Mouse (Mus musculus) urinary bladder, postnatal 25 days (tissue): ENCODE measurements around the gene Abhd12.
"Not testable (repeated sequence)": the region's sequence is repeated elsewhere in the genome, so short reads cannot be mapped to it uniquely, and the experiment has no call there.

Experiments used
- DNase-seq: peaks from one replicate; pipeline ENCODE4 v3.0.0; 2022; ENCODE audit warnings: low spot score

Abhd12 gene

DNA sequence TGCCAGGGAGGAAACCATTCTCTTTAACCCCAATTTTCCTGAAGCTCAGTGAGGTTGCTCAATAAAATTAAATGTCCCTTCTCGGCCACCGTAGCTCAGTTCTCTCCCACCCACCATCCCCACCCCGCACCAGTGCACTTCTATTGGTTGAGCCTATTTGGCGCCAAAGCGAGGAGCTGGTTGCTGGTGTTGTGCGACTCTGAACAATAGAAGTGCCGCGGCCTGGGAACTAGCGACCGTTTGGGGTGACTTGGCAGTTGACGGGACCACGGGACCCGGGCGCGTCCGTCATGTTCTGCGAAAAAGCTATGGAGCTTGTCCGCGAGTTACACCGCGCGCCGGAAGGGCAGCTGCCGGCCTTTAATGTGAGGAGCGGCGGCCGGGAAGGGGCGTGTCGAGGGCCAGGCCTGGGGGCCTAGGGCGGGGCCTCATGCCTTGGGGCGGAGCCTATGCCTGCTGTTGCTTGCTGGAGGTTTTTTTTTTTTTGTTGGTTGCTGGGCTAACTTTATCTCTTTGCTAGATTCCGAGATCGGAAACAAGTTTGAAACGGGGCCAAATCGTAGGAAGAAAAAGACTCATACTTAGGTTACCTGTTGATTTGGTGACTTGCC lies 5.0 kb upstream of the Abhd12 start:
- peak; percentile 91 for DNase-seq

DNA sequence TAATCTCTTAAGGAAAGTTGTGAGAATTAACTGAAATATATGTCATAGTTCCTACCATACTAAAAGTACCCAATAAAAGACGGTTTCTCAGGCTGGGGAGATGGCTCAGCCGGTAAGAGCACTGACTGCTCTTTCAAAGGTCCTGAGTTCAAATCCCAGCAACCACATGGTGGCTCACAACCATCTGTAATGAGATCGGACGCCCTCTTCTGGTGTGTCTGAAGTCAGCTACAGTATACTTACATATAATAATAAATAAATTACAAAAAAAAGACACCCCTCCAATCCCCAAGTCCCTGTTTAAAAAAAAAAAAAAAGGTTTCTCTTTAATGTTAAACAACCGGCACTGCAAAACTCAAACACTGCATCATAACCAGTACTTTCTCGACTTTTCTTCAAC lies 4.3 kb upstream of the Abhd12 start:
- not testable (repeated sequence) for DNase-seq

DNA sequence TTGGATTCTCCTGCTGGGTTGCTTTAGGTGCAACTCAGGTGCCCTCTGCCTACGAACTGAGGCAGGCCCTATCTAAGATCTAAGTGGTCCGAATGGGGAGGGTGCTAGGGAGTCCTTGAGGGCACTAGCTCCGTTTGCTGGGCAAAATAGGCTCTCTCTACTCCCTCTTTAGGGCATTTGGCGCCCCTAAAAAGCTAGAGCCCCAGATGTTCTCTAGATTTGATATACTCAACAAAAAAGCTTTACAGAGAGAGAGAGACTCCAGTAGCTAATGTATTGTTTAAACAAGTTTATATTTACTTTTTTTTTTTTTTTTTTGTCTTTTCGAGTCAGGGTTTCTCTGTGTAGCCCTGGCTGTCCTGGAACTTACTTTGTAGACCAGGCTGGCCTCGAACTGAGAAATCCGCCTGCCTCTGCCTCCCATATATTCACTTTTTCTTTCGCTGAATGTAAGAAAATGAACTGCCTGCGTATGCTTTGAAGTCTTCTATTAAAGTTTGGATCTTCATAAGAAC lies 452 bp upstream of the Abhd12 start, which contains the start of gene Gins1:
Gene Gins1, plus strand, starts transcription at position 465 of the 515 bp plus-strand sequence.
- no peak for DNase-seq

DNA sequence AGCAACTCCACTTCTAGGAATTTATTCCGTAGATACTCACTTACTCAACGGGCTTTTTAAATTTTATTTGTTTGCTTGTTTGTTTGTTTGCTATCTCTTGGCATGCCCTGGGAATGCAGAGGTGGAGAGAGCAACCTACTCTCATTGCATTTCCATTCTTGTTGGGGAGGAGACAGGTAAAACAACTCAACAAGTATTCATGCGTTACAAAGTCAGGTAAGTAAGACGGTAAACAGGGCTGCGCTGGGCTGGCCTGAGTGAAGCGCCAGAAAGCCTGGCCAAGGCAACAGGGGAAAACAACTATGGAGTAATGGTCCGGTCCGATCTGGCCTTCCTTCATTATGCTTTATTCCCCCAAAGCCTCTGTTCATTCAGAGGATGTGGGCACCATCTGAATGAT lies 2.2 kb downstream of the Abhd12 start:
- DNase-seq, result no peak

DNA sequence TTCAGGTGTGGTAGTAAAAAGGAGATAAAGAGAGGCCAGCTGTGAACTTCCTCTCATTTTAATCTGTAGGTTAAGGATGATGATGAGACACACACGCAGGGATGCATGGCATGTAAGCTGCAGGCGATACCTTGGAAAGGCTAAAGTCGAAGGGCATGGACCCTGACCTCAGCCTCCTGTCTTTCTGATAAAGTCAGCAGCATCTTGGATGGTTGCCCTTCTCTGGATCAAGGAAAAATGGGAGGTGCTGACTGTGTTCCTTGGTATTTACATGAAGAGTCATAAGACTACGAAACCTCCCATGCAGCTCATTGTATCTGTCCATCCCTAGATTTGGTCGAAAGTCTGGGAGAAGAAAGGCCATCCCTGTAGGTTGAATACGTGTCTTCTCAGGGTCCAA lies 4.2 kb downstream of the Abhd12 start:
- DNase-seq, result no peak

DNA sequence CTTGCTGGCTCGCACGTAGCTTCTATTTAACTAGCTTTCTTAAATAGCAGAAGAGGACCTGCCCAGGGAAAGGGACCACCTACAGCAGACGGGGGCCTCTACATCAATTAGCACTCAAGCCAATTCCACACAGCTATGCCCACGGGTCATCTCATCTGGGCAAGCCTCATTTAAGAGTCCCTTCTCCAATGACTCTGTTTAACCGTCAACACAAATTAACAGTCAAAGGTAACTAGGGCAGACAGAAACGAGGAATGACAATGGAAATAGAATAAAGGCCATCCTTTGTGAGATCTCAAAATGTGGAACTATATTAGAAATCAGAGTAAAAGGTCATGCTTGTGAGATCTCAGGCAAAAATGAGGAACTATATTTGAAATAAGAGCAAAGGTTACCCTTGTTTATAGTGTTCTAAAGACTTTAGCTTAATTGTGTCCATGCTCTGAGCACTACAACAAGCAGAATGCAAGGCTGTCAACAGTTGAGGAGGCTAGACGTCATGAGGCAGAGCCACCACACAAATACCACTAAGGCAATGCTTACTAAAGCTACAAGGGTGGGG lies 8.8 kb downstream of the Abhd12 start:
- no peak for DNase-seq

DNA sequence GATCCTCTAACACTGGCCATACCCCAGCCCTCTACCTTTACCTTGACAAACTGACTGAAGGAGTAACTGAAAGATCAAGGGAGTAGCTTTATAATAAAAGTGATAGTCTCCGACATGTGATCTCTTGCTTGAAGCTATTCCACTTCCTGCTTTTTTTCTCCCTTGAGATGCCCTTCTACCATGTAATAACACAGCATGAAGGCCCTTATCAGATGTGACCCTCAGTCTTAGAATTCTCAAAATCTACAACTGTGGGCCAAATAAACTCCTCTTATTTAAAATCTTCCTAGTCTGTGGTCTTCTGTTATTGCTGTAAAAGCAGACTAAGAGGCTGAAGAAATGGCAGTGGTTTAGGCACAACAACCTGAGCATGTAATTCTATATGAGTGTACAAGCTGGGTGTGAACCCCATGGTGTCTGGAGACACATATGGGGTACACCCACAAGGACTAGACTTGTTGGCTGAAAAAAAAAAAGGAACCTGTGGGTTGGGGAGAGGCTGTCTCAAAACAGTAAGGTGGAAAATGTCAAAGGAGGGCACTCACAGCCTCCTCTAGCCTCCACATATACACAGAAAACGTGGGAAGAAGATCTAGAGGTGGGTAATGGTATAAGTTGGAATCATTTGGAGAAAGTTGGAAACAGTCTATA lies 9.8 kb downstream of the Abhd12 start:
- no peak for DNase-seq

DNA sequence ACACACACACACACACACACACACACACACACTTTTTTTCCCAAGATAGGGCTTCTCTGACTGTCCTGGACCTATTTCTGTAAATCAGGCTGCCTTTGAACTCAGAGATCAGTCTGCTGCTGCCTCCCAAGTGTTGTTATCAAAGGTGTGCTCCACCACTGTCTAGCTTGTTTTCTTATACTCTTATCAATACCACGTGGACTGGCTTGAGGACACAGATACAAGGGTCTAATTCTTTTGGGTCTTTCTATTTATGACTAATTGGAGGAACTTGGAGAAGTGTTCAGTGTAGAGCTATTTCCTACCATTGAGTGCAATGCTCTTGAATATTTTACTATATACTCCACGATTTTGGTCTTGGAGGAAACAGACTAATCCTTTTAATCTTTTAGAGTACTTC lies 17.2 kb downstream of the Abhd12 start:
- DNase-seq, result no peak

DNA sequence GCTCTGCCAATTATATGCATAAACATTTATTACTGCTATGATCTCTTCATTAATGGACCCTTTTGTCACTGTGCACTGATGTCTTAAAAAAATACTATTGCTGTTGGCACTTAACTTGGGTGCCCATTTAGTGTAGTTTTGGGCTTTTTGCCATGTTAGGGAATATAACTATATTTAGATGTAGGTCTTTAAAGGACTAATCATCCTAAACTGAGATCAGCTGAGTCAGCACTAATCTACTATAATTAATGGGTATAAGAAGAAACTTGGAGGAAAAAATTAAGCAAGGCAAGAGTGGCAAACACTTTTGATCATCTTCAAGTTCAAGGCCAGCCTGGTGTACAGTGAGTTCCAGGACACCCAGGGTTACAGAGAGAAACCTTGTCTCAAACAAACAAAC lies 18.2 kb downstream of the Abhd12 start:
- no peak for DNase-seq

DNA sequence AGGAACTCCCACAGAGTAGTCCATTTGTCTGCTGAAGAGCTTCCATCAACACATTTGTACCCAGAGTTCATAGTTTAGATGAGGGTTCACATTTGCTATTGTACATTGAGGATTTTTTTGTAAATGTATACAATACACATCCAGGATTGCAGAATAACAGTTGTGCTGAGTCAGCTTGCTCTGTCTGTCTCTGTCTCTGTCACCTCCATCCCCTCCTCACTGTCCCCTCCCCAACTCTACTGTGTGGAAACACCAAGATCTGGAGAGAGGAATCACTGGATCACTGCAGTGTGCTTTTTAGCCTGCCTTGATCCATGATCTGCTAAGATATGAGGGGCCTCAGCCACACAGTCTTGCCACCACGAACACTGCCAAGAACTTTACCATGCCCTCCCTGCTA lies 18.7 kb downstream of the Abhd12 start:
- no peak for DNase-seq

DNA sequence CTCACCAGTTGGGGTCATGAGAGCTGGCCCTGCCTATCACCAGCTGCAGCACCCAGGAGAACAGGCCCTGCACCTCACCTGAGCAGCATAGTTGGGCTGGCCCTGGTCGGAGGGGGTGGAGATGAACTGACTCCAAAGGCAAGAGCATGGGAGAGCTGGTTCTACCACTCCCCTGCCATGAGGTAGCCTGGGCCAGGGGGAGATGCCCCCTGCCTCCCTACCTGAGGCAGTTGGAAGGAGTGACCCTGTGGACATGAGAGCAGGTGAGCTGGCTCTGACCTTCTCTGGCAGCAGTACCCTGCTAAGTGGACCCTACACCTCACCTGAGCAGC lies 19.8 kb downstream of the Abhd12 start:
- no peak for DNase-seq

DNA sequence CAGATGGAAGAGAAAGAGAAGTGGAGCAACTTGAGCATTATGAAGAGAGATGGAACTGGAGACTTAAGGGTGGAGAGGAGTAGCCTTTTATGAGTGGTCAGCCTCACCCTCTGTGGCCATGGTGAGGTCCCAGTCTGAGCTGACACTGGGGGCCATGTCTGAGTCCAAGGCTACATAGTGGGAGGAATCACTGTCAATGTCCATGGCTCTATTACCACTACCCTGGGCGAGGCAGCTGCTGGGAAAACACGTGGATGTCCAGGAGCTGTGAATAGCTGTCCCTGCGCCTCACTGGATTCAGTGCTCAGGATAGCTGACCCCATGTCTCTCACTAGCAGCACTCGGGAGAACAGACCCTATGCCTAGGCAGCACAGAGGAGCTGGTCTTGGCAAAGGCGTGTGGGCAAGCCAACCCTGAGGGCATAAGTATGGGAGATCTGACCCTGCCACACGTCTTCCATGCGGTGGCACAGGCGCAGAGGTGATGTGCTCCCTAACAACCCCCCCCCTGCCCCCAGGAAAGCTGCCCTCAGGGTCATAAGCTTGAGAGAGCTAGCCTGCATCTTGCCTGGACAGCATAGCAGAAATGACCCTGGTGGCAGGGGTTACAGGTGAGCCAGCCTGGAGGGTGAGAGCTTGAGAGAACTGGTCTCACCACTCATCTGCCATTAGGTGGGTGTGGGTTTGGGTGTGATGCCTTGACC lies 20.3 kb downstream of the Abhd12 start:
- DNase-seq, result no peak

DNA sequence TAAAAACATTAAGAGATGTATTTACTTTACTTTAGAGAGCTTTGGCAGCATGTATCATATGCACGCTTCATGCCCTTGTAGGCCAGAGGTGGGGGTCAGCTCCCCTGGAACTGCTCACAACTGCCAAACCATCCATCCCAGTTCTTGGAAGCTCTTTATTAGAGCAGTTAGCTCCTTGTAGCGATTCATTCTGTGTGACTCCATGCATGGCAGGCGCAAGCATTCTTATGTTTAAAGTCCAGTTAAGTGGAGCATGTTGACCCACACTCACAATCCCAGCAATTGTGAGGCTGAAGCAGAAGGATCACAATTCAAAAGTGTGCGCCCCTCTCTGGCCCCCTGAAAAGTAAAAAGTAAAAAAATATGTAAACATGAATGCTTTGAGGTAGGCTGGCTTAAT lies 27.0 kb downstream of the Abhd12 start:
- DNase-seq, result no peak

DNA sequence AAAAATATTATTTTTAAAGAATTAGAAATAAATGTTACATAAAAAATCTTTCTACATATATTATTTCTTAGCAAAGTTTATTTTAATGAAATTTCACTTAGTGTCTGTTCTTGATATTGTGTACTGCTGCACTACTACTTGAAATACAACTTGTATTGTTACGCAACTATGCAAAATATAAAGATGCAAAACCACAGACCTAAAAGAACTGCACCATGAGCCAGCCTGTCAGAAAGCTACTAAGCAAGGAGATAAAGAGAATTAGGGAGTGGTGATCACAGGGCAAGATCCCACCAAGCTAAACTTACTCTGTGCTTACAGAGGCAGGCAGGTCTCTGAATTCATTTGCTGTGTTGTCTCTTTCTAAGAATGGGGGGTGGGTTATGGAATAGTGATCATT lies 29.3 kb downstream of the Abhd12 start:
- DNase-seq, result no peak

DNA sequence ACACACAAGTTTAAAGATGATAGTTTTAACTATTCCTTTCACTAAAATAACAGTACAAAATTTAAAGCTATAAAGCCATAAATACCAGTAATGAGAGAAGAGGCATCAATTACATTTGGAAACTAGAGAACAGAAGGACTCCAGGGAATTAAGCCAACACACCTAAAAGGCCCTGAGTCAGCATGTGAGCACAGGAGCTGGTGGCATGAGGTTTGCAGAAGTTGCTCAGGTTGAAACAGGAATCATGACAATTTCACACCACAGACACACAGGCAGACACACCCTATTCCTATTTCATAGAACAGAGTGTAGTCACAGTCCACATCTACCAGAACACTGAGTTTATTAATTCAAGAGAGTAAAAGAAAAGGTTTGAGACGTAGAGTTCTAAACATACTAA lies 30.0 kb downstream of the Abhd12 start:
- DNase-seq, result no peak

DNA sequence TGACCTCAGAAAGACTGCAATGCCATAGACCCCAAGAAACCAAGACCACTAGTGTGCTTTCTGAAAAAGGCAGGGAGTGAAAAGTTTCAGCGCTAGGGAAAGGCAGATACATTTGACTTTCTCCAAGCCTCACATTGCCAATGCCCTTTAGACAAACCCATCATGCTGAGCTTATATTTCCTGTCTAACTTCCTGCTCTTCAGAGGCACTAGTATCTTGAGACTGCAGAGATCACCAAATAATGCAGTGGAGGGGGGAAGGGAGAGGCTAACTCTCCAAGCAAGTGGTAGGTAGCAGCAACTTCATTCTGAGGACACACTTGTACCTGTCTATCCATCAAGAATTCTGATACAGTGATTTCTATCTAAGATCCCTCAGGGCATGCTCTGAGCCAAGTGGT lies 35.1 kb downstream of the Abhd12 start:
- DNase-seq, result no peak

DNA sequence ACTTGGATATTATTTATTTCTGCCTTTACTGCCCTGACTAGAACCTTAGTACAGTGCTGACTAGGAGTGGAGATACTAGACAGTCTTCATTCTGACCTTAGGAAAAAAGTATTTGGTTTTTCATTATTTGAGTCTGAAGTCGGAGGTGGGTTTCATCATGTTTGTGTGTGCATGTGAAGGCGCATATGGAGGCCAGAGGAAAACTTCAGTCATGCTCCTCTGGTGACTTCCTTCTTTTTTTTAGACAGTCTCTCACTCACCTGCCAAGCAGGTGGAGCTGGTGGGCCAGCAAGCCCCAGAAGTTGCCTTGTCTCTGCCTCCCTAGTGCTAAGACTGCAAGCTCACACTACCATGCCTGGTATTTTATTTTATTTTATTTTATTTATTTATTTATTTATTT lies 37.5 kb downstream of the Abhd12 start:
- no peak for DNase-seq

DNA sequence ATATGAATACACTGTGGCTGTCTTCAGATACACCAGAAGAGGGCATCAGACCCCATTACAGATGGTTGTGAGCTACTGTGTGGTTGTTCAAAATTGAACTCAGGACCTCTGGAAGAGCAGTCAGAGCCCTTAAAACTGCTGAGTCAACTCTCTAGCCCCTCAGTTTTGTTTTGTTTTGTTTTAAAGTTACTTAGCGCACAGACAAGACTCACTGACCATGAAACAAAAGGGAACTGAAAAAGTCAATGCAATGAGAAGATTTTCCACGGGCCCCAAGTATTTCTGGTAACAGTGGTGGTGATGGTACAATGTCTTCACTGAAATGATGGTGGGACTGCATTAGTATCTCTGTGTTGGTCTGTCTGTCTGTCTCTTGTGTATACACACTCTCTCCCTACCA lies 43.4 kb downstream of the Abhd12 start:
- no peak for DNase-seq

DNA sequence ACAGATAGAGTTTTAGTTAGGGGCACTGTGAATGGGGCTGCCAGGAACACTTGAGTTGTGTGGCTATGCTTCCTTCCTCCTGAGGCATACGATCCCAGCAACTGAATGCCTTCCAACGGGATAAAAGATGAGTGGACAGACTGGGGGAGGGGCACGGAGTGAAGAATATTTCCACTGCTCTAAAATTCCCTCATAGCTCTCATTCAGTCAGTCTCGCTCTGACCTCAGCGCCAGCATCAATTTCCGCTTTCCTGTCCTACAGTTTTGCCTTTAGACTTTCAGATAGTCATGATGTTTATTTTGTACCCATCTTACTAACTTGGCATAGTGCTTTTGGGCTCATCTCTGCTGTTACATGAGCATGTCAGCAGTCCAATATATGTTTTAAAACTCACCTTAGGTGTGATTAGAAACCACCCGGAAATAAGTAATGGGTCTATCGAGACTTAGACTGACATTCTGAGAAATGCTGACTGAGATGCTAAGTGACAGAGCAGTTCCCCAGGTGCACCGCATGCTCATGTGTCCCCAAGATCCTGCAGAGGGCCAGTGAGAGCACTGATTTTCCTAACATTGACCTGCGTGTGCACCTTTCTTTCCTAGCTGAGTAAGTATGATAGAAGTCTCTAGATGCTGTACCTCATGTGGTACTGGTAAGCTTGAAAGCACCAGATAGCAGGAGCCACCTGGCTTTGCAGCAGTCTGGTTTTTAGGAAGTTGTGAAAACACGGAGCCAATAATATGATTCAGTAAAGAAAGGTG lies 44.7 kb downstream of the Abhd12 start:
- no peak for DNase-seq

DNA sequence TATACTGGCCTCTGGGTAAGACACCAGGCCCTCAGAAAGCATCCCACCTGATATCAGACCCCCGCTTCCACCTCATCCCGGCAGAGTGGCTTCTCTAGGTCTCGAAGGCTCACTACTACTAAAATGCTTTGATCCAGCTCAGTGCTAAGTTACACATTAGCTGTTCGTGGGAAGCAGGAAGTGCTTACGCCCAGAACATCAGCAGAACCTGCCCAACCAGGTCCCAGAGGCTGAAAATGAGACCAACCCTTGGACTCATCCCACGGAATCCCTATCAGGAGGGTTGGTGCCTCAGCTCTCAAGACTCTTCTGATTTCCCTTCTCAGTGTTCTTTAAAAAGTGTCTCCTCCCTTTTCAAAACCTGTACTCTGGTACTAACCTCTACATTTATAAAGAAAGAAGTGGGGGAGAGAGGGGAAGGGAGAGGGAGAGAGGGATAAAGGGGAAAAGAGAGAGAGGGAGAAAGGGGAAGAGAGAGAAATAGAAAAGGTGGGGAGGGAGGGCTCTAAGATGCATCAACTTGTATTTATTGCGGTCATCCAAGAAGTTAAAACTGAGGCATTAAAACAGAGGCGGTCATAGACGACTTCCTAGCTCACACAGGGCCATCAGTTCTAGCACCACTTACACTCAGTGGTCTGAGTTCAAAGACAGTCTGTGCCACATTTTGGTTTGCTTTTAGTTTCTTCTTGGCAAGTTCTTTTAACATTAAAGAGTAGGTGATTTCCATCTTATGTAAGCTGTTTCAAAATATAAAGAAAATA lies 45.6 kb downstream of the Abhd12 start:
- no peak for DNase-seq

DNA sequence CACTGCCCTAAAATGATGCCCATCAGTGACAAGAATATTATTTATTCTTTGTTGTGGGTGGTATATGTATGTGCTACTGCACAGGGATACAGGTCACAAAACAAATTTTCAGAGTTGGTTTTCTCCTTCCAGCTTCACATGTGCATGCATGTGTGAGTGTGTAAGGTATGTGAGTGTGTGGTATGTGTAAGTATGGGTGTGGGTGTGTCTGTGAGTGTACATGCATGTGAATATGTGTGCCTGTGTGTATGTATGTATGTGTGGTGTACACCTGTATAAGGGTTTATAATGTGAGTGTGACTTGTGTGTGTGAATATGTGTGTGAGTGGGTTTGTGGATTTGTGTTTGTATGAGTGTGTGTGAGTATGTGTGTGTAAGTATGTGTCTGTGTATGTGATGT lies 49.4 kb downstream of the Abhd12 start:
- no peak for DNase-seq

DNA sequence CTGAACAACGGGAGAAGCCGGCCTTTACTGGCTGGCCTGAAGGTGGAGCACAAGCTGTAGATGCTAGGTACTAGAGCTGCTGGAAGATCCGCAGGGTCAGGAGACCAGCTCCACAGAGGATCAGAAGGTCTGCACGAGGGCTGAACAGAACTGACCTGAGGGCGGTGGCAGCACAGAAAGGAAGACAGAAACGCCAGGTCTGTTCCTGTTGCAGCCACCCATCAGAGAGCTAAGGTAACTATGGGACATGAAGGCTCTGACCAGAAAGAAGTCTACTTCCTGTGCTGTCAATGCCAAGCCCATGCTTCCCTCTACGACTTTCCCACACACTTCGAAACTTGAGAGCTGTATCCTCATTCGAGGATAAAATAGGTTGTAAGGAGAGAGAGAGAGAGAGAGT lies 53.3 kb downstream of the Abhd12 start:
- DNase-seq, result no peak
